Mouse (Mus musculus) adipocyte (in vitro differentiated cells): ENCODE results near the gene Lmo2.

Experiments
- DNase-seq: peaks from one replicate; pipeline ENCODE4 v3.0.0-alpha.2; 2016; ENCODE audit warnings: low spot score

The Lmo2 gene

GRCm38 (mm10) chr2:103941085-103941484 lies 16.7 kb upstream of the Lmo2 start:
- DNase-seq = no peak

- no peak for DNase-seq
Observed at GRCm38 (mm10) chr2:103944859-103945258, 12.9 kb upstream of the Lmo2 start.

GRCm38 (mm10) chr2:103945571-103946092 lies 12.2 kb upstream of the Lmo2 start:
- DNase-seq = no peak

GRCm38 (mm10) chr2:103946892-103947291 lies 10.9 kb upstream of the Lmo2 start:
- no peak for DNase-seq

GRCm38 (mm10) chr2:103947982-103948655 lies 9.7 kb upstream of the Lmo2 start:
- no peak for DNase-seq

- no peak for DNase-seq
Observed at GRCm38 (mm10) chr2:103953050-103953835, 4.5 kb upstream of the Lmo2 start.

- DNase-seq = no peak
Observed at GRCm38 (mm10) chr2:103955714-103956113, 2.1 kb upstream of the Lmo2 start.

- DNase-seq = no peak
Observed at GRCm38 (mm10) chr2:103956867-103957266, 919 bp upstream of the Lmo2 start.

- no peak for DNase-seq
Observed at GRCm38 (mm10) chr2:103958634-103959033, 848 bp downstream of the Lmo2 start.

GRCm38 (mm10) chr2:103959066-103959465 lies 1.3 kb downstream of the Lmo2 start:
- DNase-seq = no peak

- DNase-seq = no peak
Observed at GRCm38 (mm10) chr2:103959574-103959973, 1.8 kb downstream of the Lmo2 start.

- no peak for DNase-seq
Observed at GRCm38 (mm10) chr2:103962349-103962748, 4.6 kb downstream of the Lmo2 start.

- no peak for DNase-seq
Observed at GRCm38 (mm10) chr2:103965391-103965790, 7.6 kb downstream of the Lmo2 start.

- DNase-seq = no peak
Observed at GRCm38 (mm10) chr2:103968186-103968585, 10.4 kb downstream of the Lmo2 start.

GRCm38 (mm10) chr2:103968919-103969436 lies 11.2 kb downstream of the Lmo2 start:
- no peak for DNase-seq

- no peak for DNase-seq
Observed at GRCm38 (mm10) chr2:103969437-103970040, 11.8 kb downstream of the Lmo2 start.

GRCm38 (mm10) chr2:103970041-103970790 lies 12.4 kb downstream of the Lmo2 start:
- DNase-seq = no peak

- DNase-seq = no peak
Observed at GRCm38 (mm10) chr2:103970791-103971649, 13.2 kb downstream of the Lmo2 start.

GRCm38 (mm10) chr2:103971838-103972237 lies 14.1 kb downstream of the Lmo2 start:
- no peak for DNase-seq

- no peak for DNase-seq
Observed at GRCm38 (mm10) chr2:103975904-103976303, 18.1 kb downstream of the Lmo2 start.

GRCm38 (mm10) chr2:103977216-103977615 lies 19.4 kb downstream of the Lmo2 start:
- no peak for DNase-seq
